Mouse (Mus musculus): Measurements from ENCODE around the gene Sh2d3c. TPM values are rescaled to one million over a fixed set of nuclear protein-coding genes. Genes with fewer than 3 reads are reported as not detected.

Gene Sh2d3c
- total and polyA plus RNA-seq, 3 experiments: 0.35 to 0.98 TPM; not detected in 1

- no peak for DNase-seq (ENCODE audit: low spot score)
- no peak for ATAC-seq (ENCODE audit: extremely low read depth, insufficient number of reproducible peaks, low FRiP score, poor library complexity, severe bottlenecking)
- Histone ChIP-seq H3K4me3 (ENCODE audit: low read depth, low read length) (no peak overlapping the region; the same call in 1 of the 2 replicates), H3K36me3 (replicated peaks) (peaks cover 25% of the 10 kb centered on the region), H3K9me3 (replicated peaks) (no peaks in the 10 kb centered on the region), H3K4me1 (ENCODE audit: insufficient read depth, low read depth, low read length) (peaks cover 46% of the 10 kb centered on the region), H3K27me3 (ENCODE audit: insufficient read depth, low read length) (peaks cover 16% of the 10 kb centered on the region)
- TF ChIP-seq TAL1 (conservative IDR thresholded peaks at IDR 0.05; ENCODE audit: low read depth, low read length) (no peak), GATA2 (IDR thresholded peaks at IDR 0.05; ENCODE audit: borderline replicate concordance, low read depth, low read length) (no peak), CTCF (IDR thresholded peaks at IDR 0.05; ENCODE audit: low read depth, low read length) (no peak), GATA1 (IDR thresholded peaks at IDR 0.05; ENCODE audit: borderline replicate concordance, low read length) (no peak), POLR2AphosphoS5 (IDR thresholded peaks at IDR 0.05; ENCODE audit: insufficient replicate concordance, low read depth, low read length) (no peak)
These were observed 6.5 kb upstream of the Sh2d3c start for GRCm38 (mm10) chr2:32714117-32714986.

DNA sequence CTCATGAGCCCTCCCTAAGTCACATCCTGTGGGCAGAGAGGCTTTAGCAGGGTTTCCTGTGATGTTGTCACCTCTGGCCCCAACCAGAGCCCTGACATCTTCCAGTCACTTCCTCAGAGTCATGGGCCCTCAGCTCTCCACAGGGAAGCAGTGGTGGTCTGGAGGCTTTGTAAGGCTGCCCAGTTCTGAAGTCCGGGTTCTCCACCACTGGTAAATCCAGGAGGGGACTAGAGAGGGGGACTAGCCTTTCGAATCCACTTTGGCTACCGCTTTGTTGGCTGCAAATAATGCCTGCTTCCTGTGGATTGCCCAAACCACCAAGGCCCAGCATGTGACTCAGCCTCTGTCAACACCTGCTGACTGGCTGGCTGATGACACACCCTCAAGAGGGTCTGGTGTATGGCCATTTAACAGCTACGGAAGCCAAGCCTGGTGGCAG, 5.8 kb upstream of the Sh2d3c start:
- H3K4me3 ChIP-seq (ENCODE audit: low read depth, low read length): no peak overlapping the region
- ATAC-seq (ENCODE audit: extremely low read depth, insufficient number of reproducible peaks, low FRiP score, poor library complexity, severe bottlenecking): no peak
- no peaks in the 10 kb centered on the region for H3K9me3 ChIP-seq (replicated peaks)
- TF ChIP-seq GATA2 (IDR thresholded peaks at IDR 0.05; ENCODE audit: borderline replicate concordance, low read depth, low read length): no peak
- TF ChIP-seq GATA1 (IDR thresholded peaks at IDR 0.05; ENCODE audit: borderline replicate concordance, low read length): no peak
- no peak for TF ChIP-seq TAL1 (conservative IDR thresholded peaks at IDR 0.05; ENCODE audit: low read depth, low read length)
- TF ChIP-seq POLR2AphosphoS5 (IDR thresholded peaks at IDR 0.05; ENCODE audit: insufficient replicate concordance, low read depth, low read length): no peak
- no peak for TF ChIP-seq CTCF (IDR thresholded peaks at IDR 0.05; ENCODE audit: low read depth, low read length)
- H3K27me3 ChIP-seq (ENCODE audit: insufficient read depth, low read length): peaks cover 22% of the 10 kb centered on the region
- no peak for DNase-seq (ENCODE audit: low spot score)
- peaks cover 41% of the 10 kb centered on the region for H3K4me1 ChIP-seq (ENCODE audit: insufficient read depth, low read depth, low read length)
- peaks cover 18% of the 10 kb centered on the region for H3K36me3 ChIP-seq (replicated peaks)

DNA sequence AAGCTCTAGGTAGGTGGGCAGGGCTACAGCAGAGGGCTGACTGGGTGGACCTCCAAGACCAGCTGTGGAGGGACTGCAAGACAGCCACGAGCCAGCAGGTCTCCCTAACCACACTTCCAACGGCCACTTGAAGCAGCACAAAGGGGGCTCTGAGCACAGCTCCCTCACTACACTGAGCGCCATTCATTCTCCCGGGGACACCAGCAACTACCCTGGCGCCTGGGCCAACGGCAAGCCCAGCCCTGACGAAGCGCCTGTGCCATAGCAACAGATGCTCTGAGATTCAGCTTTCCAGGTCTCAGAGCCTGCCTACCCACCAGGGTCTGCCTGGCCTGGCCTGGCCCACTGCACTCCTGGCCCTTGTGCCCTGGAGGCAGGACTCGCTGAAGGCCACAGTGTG, 2.1 kb upstream of the Sh2d3c start:
- Histone ChIP-seq H3K27me3 (ENCODE audit: insufficient read depth, low read length) (peaks cover 50% of the 10 kb centered on the region), H3K36me3 (replicated peaks) (no peaks in the 10 kb centered on the region), H3K4me1 (ENCODE audit: insufficient read depth, low read depth, low read length) (peaks cover 39% of the 10 kb centered on the region), H3K4me3 (ENCODE audit: low read depth, low read length) (no peak overlapping the region), H3K9me3 (replicated peaks) (no peaks in the 10 kb centered on the region)
- DNase-seq (ENCODE audit: low spot score): no peak
- TF ChIP-seq GATA1 (IDR thresholded peaks at IDR 0.05; ENCODE audit: borderline replicate concordance, low read length): no peak
- no peak for TF ChIP-seq POLR2AphosphoS5 (IDR thresholded peaks at IDR 0.05; ENCODE audit: insufficient replicate concordance, low read depth, low read length)
- TF ChIP-seq TAL1 (conservative IDR thresholded peaks at IDR 0.05; ENCODE audit: low read depth, low read length): no peak
- TF ChIP-seq CTCF (IDR thresholded peaks at IDR 0.05; ENCODE audit: low read depth, low read length): no peak
- TF ChIP-seq GATA2 (IDR thresholded peaks at IDR 0.05; ENCODE audit: borderline replicate concordance, low read depth, low read length): no peak
- ATAC-seq (ENCODE audit: extremely low read depth, insufficient number of reproducible peaks, low FRiP score, poor library complexity, severe bottlenecking): no peak

- H3K4me3 ChIP-seq (ENCODE audit: low read depth, low read length): no peak overlapping the region
- no peaks in the 10 kb centered on the region for H3K36me3 ChIP-seq (replicated peaks)
- ATAC-seq (ENCODE audit: extremely low read depth, insufficient number of reproducible peaks, low FRiP score, poor library complexity, severe bottlenecking) (no peak), DNase-seq (ENCODE audit: low spot score) (no peak)
- TF ChIP-seq POLR2AphosphoS5 (IDR thresholded peaks at IDR 0.05; ENCODE audit: insufficient replicate concordance, low read depth, low read length) (no peak), CTCF (IDR thresholded peaks at IDR 0.05; ENCODE audit: low read depth, low read length) (no peak), GATA1 (IDR thresholded peaks at IDR 0.05; ENCODE audit: borderline replicate concordance, low read length) (no peak), GATA2 (IDR thresholded peaks at IDR 0.05; ENCODE audit: borderline replicate concordance, low read depth, low read length) (no peak), TAL1 (conservative IDR thresholded peaks at IDR 0.05; ENCODE audit: low read depth, low read length) (no peak)
- H3K27me3 ChIP-seq (ENCODE audit: insufficient read depth, low read length): peaks cover 58% of the 10 kb centered on the region
- no peaks in the 10 kb centered on the region for H3K9me3 ChIP-seq (replicated peaks)
- peaks cover 26% of the 10 kb centered on the region for H3K4me1 ChIP-seq (ENCODE audit: insufficient read depth, low read depth, low read length)
These were observed 802 bp upstream of the Sh2d3c start for GRCm38 (mm10) chr2:32720053-32720452.

DNA sequence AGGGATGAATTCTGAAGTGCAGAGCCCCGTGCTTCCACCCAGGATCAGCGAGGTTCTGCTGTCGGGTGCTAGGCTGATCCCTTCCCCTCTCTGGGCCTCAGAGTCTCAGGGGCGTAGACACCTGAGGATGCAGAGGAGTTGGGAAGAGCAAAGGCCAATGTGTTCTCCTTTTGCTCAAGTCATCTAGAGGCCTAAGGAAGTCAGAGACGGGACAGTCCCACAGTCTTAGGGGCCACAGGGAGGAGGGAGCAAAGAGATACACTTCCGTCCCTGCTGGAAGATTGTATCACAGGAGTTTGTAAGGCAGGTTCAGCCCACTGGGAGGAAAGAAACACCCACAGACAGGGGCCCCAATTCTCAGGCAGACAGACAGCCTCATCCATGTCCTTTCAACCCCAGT, 1.2 kb downstream of the Sh2d3c start:
- Histone ChIP-seq H3K27me3 (ENCODE audit: insufficient read depth, low read length) (peaks cover 65% of the 10 kb centered on the region), H3K4me1 (ENCODE audit: insufficient read depth, low read depth, low read length) (peaks cover 25% of the 10 kb centered on the region), H3K4me3 (ENCODE audit: low read depth, low read length) (no peak overlapping the region), H3K9me3 (replicated peaks) (no peaks in the 10 kb centered on the region), H3K36me3 (replicated peaks) (no peaks in the 10 kb centered on the region)
- ATAC-seq (ENCODE audit: extremely low read depth, insufficient number of reproducible peaks, low FRiP score, poor library complexity, severe bottlenecking): no peak
- no peak for DNase-seq (ENCODE audit: low spot score)
- TF ChIP-seq GATA1 (IDR thresholded peaks at IDR 0.05; ENCODE audit: borderline replicate concordance, low read length) (no peak), CTCF (IDR thresholded peaks at IDR 0.05; ENCODE audit: low read depth, low read length) (no peak), GATA2 (IDR thresholded peaks at IDR 0.05; ENCODE audit: borderline replicate concordance, low read depth, low read length) (no peak), TAL1 (conservative IDR thresholded peaks at IDR 0.05; ENCODE audit: low read depth, low read length) (no peak), POLR2AphosphoS5 (IDR thresholded peaks at IDR 0.05; ENCODE audit: insufficient replicate concordance, low read depth, low read length) (no peak)

DNA sequence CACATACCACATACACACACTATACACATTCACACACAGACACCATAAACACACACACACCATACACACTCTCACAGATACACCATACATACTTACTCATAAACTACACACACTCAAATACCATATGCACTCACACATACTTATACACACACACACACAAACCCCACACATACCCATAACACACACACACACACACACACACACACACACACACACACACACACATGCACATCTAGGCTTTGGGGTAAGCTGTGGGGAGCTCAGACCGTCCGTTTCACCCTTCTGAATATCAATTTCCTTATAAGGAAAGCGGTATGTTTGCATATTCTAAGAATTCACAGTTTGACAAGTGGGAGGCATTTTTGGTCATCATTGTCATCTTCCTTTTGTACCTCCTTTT, 1.7 kb downstream of the Sh2d3c start:
- ATAC-seq (ENCODE audit: extremely low read depth, insufficient number of reproducible peaks, low FRiP score, poor library complexity, severe bottlenecking) (no peak), DNase-seq (ENCODE audit: low spot score) (no peak)
- Histone ChIP-seq H3K4me1 (ENCODE audit: insufficient read depth, low read depth, low read length) (peaks cover 30% of the 10 kb centered on the region), H3K9me3 (replicated peaks) (no peaks in the 10 kb centered on the region), H3K27me3 (ENCODE audit: insufficient read depth, low read length) (peaks cover 62% of the 10 kb centered on the region), H3K36me3 (replicated peaks) (no peaks in the 10 kb centered on the region), H3K4me3 (ENCODE audit: low read depth, low read length) (no peak overlapping the region)
- TF ChIP-seq CTCF (IDR thresholded peaks at IDR 0.05; ENCODE audit: low read depth, low read length) (no peak), POLR2AphosphoS5 (IDR thresholded peaks at IDR 0.05; ENCODE audit: insufficient replicate concordance, low read depth, low read length) (no peak), GATA1 (IDR thresholded peaks at IDR 0.05; ENCODE audit: borderline replicate concordance, low read length) (no peak), GATA2 (IDR thresholded peaks at IDR 0.05; ENCODE audit: borderline replicate concordance, low read depth, low read length) (no peak), TAL1 (conservative IDR thresholded peaks at IDR 0.05; ENCODE audit: low read depth, low read length) (no peak)

Data from G1E (cell line).